Mouse (Mus musculus) heart, postnatal 36 days (tissue): Measurements from ENCODE around the gene Csrp1. TPM values are rescaled to one million over a fixed set of nuclear protein-coding genes. Genes with fewer than 3 reads are reported as not detected.
A peak's percentile ranks its signal among the peaks of the same experiment; 100 is the strongest.

Experiments
- DNase-seq, 2 experiments: peaks; one replicate each; pipeline ENCODE4 v3.0.0; 2021 to 2022
- intact Hi-C: fragments of 180-260 bp; cut with DNase I; formaldehyde crosslinking; loops from one replicate; pipeline ENCODE4 v1.15.1; 2025
- total RNA-seq, 2 experiments: library from RNA; stranded (reverse); gene quantifications; 2 replicates each; pipeline ENCODE4 v1.2.3; 2021

Gene Csrp1
- total RNA-seq, 2 experiments from 2014 or later: 46.5 to 52.8 TPM

- intact Hi-C loops: no loop called here
- DNase-seq: peak; percentile 84 to 90
Observed at GRCm38 (mm10) chr1:135728631-135729366, 8.9 kb downstream of the Csrp1 start.

DNA sequence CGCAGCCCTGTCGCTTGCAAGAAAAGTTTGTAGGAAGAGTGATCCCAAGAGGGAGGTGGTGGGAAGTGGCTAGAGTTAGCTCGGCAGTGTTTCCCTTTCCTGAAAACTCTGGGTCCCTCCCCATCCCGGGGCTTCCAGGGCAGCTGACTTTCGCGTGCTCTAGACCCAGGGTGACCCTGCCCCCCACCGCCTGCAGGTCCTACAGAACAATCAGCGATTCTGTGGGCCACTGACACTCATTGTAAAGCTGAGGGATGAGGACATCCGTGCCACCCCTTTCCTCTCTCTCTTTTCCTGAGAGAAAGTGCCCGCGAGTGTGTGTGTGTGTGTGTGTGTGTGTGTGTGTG lies 9.5 kb downstream of the Csrp1 start:
- intact Hi-C loops: no loop called here
- DNase-seq: no peak

GRCm38 (mm10) chr1:135729821-135730220 lies 10.0 kb downstream of the Csrp1 start:
- intact Hi-C loops: no loop called here
- no peak for DNase-seq

DNA sequence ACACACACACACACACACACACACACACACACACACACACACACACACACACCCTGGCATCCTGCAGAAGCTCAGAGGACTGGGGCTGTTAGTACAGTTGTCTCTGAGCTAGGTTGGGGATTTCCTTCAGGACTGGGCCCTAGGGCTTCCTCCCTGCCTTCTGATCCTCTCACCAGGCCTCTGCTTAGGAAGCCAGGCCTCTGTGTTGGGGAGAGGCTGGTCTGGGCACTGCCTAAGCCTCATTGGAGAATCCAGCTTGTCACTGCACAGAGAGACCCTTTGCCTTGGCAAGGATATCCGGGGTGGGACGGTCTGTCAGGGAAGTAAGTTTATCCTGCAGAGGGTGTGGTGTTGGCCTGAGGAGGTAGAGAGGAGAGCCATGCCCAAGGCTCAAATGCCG lies 10.4 kb downstream of the Csrp1 start:
- intact Hi-C loops: no loop called here

DNA sequence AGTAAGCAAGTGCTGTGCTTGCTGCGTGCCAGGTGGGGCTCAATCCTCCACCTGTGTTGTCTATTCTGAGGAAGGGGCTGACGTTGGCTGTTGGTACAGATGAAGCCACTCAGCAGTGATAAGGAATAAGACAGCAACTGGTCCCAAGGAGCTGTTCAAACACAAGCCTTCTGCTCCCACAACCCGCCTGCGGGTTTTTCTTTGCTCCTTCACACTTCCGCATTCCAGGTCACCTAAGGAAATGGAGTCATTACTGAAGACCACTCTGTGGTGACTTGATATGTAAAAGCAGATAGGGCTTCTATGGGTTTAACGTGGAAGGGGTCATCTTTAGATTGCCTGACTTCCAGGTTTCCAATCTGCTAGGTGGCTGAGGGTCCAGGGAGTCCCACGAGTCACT lies 11.5 kb downstream of the Csrp1 start:
- intact Hi-C loops: no loop called here
- DNase-seq: no peak

More for the DNA sequence above, 10.4 kb downstream of the Csrp1 start:
- peak in 1 of 2 experiments; percentile 17 for DNase-seq

DNA sequence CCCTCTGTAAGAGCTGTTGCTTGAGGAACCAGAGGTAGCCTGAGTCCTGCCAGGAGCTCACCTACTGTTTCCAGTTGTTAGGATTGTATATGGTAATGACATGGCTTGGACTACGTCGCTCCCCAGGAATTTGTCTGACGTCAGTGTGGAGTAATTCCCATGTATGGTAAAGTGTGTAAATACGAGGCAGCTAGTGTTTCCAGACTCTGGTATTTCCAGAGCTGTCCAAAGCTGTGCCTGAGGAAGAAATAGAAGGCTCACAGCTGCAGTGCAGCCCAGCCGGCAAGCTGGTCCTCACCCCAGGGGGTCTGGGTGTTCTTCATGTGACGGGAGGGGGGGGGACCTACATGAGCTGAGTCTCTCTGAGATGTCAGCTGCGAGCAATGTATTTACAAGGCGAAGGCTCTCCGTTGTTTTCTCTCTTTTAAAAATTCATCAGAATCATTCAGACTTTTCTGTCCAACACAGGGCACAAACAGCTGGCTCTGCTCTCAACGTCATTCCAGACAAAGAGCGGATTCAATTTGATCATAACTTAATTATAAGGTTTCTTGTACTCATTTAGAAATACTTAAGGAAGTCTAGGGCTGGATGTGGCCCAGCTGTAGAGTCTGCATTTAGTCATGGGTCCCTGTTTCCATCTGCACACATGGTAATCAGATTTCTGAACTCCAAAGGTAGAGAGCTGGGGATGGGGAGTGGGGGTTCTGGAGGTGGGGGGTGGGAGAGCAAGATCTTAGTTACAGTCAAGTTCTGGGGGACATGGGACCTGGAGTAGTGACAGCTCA lies 12.2 kb downstream of the Csrp1 start:
- no peak for DNase-seq
- intact Hi-C loops: no loop called here

DNA sequence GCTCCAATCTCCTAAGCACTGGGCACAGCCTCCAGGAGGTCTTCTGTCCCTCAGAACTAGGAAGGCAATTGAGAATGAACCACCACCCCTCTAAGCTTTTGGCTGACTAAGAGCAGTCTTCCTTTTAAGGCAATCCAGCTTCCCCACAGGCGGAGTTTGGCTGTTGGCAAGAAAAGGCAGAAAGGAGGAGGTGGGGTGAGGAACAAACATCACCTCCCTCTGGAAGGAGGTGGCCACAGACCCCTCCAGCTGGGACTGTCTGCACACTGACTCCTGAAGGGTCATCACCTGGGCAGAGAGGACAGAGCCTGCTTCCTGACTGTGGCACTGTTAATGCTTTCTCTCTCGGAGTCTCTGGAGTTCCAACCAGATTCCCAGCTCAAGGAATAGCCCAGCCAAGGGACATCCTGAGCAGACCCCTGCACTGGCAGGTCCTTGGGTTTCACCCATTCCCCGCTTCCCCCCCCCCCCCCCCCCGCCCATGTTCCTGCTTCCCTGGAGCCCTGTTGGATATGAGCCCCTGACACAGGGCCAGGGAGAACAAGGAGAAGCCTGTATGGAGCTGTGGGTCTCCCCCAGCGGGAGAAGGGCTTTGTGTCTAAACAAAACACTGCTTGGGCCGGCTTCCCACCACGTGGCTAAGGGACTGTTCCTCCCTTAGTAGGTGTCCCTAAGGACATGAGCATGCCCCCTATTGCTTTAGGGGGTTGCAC lies 14.5 kb downstream of the Csrp1 start:
- DNase-seq: peak; percentile 45 to 51
- intact Hi-C loops: no loop called here

GRCm38 (mm10) chr1:135735460-135735859 lies 15.6 kb downstream of the Csrp1 start:
- intact Hi-C loops: no loop called here
- no peak for DNase-seq

DNA sequence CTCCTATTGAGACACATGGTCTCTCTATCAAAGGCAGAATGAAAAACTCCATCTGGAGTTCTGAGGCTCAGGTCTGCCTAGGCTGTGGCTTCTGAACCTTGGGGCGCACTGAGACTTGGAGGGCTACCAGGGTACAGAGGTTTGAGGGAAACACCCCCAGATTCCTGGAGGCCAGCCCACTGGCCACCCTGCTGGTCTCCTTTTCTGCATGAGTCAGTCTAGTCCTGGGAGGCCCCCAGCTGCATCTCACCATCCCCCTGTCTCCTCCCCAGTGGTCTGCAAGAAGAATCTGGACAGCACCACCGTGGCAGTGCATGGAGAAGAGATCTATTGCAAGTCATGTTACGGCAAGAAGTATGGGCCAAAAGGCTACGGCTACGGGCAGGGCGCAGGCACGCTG lies 25.1 kb downstream of the Csrp1 start:
- intact Hi-C loops: no loop called here
- DNase-seq: no peak

- intact Hi-C loops: no loop called here
- no peak for DNase-seq
Observed at GRCm38 (mm10) chr1:135746248-135746647, 26.4 kb downstream of the Csrp1 start.

- DNase-seq: peak; percentile 91 to 92
- intact Hi-C loops: loop anchor here (1.0 to 5.0 kb wide), 4 partner anchors 13 to 74 kb away; partner anchors contain the start of gene Phlda3
Observed at GRCm38 (mm10) chr1:135752737-135753348, 33.0 kb downstream of the Csrp1 start.

DNA sequence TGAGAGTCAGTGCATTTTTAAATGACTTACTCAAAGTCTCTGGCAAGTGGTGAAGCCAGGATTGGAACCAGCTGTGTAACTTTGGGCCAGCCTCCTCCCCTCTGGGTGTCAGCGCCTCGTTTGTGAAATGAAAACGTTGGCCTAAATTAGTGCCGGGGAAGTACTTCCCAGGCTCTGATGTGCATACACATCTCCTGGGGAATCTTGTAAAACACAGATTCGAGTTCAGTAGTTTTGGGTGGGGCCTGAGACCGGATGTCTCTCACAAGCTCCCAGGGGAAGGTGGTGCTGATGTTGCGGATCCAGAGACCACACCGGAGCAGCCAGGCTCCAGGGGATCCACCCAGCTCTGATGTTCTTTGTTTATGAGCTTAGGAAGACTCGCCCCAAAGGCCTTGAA lies 35.4 kb downstream of the Csrp1 start:
- intact Hi-C loops: no loop called here
- DNase-seq: peak; percentile 66 to 69

- DNase-seq: no peak
- intact Hi-C loops: no loop called here
Observed at GRCm38 (mm10) chr1:135755913-135756312, 36.1 kb downstream of the Csrp1 start.

GRCm38 (mm10) chr1:135757287-135757686 lies 37.4 kb downstream of the Csrp1 start:
- intact Hi-C loops: no loop called here
- DNase-seq: no peak

DNA sequence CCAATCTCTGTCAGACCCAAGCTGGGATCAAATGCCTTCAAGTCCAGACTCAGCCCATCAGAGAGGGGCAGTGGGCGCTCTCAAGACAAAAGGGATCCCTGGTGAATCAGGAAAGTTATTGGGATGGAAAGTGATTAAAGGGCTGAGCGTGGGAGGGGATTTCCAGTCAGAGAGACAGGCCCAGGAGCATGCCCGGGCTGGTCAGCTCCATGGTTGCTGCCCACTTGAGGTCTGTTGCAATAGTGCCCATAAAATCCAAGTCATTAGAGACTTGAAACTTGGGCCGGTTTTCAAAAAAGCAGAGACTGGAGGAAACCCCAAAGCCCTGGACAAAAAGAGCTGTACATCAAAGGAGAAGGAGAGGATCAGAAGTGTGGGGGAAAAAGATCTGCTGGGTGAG lies 39.8 kb downstream of the Csrp1 start:
- DNase-seq: no peak
- intact Hi-C loops: no loop called here

GRCm38 (mm10) chr1:135760216-135760615 lies 40.4 kb downstream of the Csrp1 start:
- DNase-seq: no peak
- intact Hi-C loops: no loop called here

DNA sequence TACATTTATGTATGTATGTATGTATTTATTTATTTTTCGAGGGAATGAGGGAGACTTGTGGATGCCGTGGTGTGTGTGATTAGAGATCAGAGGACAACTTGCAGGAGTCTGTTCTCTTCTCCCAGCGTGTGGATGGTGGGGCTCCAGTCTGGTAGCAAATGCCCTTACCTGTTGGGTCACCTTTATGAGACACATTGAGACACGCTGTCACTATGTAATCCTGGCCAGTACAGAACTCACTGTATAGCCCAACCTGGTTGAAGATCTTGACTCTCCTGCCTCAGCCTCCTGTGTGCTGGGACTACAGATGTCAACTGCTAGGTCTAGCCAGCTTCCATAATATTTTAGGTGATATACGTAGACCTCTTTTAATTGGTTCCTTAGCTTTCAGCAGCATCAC lies 41.9 kb downstream of the Csrp1 start:
- DNase-seq: no peak
- intact Hi-C loops: no loop called here

- intact Hi-C loops: no loop called here
Observed at GRCm38 (mm10) chr1:135763503-135764205, 43.8 kb downstream of the Csrp1 start.

GRCm38 (mm10) chr1:135764206-135764528 lies 44.3 kb downstream of the Csrp1 start:
- DNase-seq: no peak
- intact Hi-C loops: no loop called here

More at GRCm38 (mm10) chr1:135763503-135764205, 43.8 kb downstream of the Csrp1 start:
- DNase-seq: no peak
